ENCODE assay signal across 8 mouse cellular contexts in the genomic region with DNA sequence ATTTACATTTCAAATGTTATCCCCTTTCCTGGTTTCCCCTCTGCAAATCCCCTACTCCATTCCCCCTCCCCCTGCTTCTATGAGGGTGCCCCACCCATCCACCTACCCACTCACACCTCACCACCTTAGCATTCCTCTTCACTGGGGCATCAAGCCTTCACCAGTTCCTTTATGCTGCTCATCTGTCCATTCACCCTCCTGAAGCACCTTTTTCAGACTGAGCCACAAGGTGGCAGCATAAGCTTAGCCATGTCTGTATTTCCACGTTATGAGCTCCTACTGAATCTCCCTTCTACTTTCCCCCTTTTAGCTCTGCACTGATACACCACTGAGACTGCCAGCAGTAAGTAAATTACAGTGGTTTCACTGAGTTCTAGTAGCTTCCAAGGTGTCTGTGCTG.
DNase-seq lines count a peak whose midpoint lies in the region; ATAC-seq lines count a peak whose summit lies in the region.

No protein-coding gene starts in this region.

- peak; percentile 18 to 20 for DNase-seq in urinary bladder, adult 18-20 months (ENCODE audit: low spot score in 2 of 2)
- no peak for DNase-seq in urinary bladder, adult 2 months (ENCODE audit: low spot score)
- DNase-seq in gastrocnemius, postnatal 10 days = peak; percentile 57
- DNase-seq in kidney, adult 18-20 months = peak; percentile 66
- DNase-seq in left cerebral cortex, postnatal 25 days (ENCODE audit: low spot score in 2 of 2) = peak; percentile 83 to 90
- DNase-seq in midbrain, embryonic 11.5 days (ENCODE audit: low spot score, missing footprints) = peak; percentile 96

- H3K4me3 ChIP-seq in midbrain, embryonic 11.5 days (ENCODE audit: low read depth, low read length) = no peak overlapping the region
- no peak overlapping the region for H3K4me3 ChIP-seq in stomach, embryonic 16.5 days (replicated peaks; ENCODE audit: low read length)

- no peak overlapping the region for H3K27ac ChIP-seq in midbrain, embryonic 11.5 days (ENCODE audit: low read depth, low read length)
- H3K27ac ChIP-seq in stomach, embryonic 16.5 days (ENCODE audit: low read length) = no peak overlapping the region

- peak; percentile 96 for ATAC-seq in common myeloid progenitor, adult 5-6 weeks (replicated peaks; ENCODE audit: low read depth, poor library complexity, severe bottlenecking)
- ATAC-seq in midbrain, embryonic 11.5 days (ENCODE audit: low FRiP score) = peak; percentile 90
- ATAC-seq in stomach, embryonic 16.5 days (ENCODE audit: insufficient read depth, low FRiP score) = peak; percentile 44; the same call in 1 of the 2 replicates

- H3K9ac ChIP-seq in midbrain, embryonic 11.5 days (ENCODE audit: low read length) = no peak overlapping the region
- H3K9ac ChIP-seq in stomach, embryonic 16.5 days (ENCODE audit: low read length) = no peak overlapping the region

- H3K4me1 ChIP-seq in midbrain, embryonic 11.5 days (ENCODE audit: control insufficient read depth, insufficient read depth, low read length) = no peaks in the 10 kb centered on the region
- H3K4me1 ChIP-seq in stomach, embryonic 16.5 days (ENCODE audit: control insufficient read depth, insufficient read depth, low read length) = no peaks in the 10 kb centered on the region

- 0% methylated on average over 1 of the region's 1 CpGs for WGBS in midbrain, embryonic 11.5 days
- WGBS in stomach, embryonic 16.5 days = 0% methylated on average over 1 of the region's 1 CpGs

- no peaks in the 10 kb centered on the region for H3K36me3 ChIP-seq in midbrain, embryonic 11.5 days (ENCODE audit: control insufficient read depth, insufficient read depth, low read length)
- no peaks in the 10 kb centered on the region for H3K36me3 ChIP-seq in stomach, embryonic 16.5 days (ENCODE audit: control insufficient read depth, insufficient read depth, low read length)

- no peak overlapping the region for H3K4me2 ChIP-seq in midbrain, embryonic 11.5 days
- no peak overlapping the region for H3K4me2 ChIP-seq in stomach, embryonic 16.5 days (ENCODE audit: low read depth, low read length)

- intact Hi-C loops in left cerebral cortex, postnatal 25 days (cut with DNase I) = loop anchor here (2.0 to 10.0 kb wide), 3 partner anchors 197 to 776 kb away; no protein-coding TSS in a partner anchor

- no peaks in the 10 kb centered on the region for H3K27me3 ChIP-seq in midbrain, embryonic 11.5 days (ENCODE audit: control insufficient read depth, insufficient read depth, low read length)
- no peaks in the 10 kb centered on the region for H3K27me3 ChIP-seq in stomach, embryonic 16.5 days (ENCODE audit: control insufficient read depth, insufficient read depth, low read length)

- H3K9me3 ChIP-seq in midbrain, embryonic 11.5 days (ENCODE audit: control insufficient read depth, low read length) = no peaks in the 10 kb centered on the region
- no peaks in the 10 kb centered on the region for H3K9me3 ChIP-seq in stomach, embryonic 16.5 days (replicated peaks; ENCODE audit: control insufficient read depth, low read length)

Comparison
In these comparisons a context has a peak if more than half of its experiments do, and no peak if none do; other contexts are left out.
1. ATAC-seq: peak in every context shown above with its lines; median percentile 96 in common myeloid progenitor, adult 5-6 weeks; 90 in midbrain, embryonic 11.5 days; 44 in stomach, embryonic 16.5 days.